Mouse (Mus musculus) Patski (cell line): ENCODE measurements around the gene Pramef20. TPM values are rescaled to one million over a fixed set of nuclear protein-coding genes. Genes with fewer than 3 reads are reported as not detected.
A peak's percentile ranks its signal among the peaks of the same experiment; 100 is the strongest.
"Not testable (repeated sequence)": the region's sequence is repeated elsewhere in the genome, so short reads cannot be mapped to it uniquely, and the experiment has no call there.

ENCODE experiments used
- ATAC-seq: fragments of 100-300 bp; one replicate; pipeline ENCODE4 v1.8.0; 2021
- CTCF ChIA-PET: fragments of 350-600 bp; sonication (Branson Sonifier 250); formaldehyde crosslinking; loops from one replicate; lab custom pipeline; 2022; ENCODE audit warnings: inconsistent platforms; lab: Charles Lee
- POLR2A ChIA-PET: fragments of 350-600 bp; sonication (Branson Sonifier 250); formaldehyde crosslinking; loops from one replicate; lab custom pipeline; 2022; ENCODE audit warnings: antibody characterized with exemption, inconsistent platforms; lab: Charles Lee
- DNase-seq: peaks from one replicate; pipeline ENCODE4 v3.0.0-alpha.2; 2011; ENCODE audit warnings: low read depth, low spot score
- H3K27me3 ChIP-seq: fragments of 371-371 bp; one replicate; pipeline ENCODE4 v1.5.1; 2021
- CTCF ChIP-seq: fragments of 100-300 bp; IDR thresholded peaks from one replicate; pipeline ENCODE4 v1.5.1; 2021
- in situ Hi-C: fragments of 300-500 bp; cut with MboI; formaldehyde crosslinking; loops from 3 replicates; pipeline ENCODE4 v1.11.1; 2018; ENCODE audit warnings: low pct_unique_long_range_greater_than_20kb, mixed read lengths
- polyA plus RNA-seq: library from polyadenylated mRNA; unstranded; gene quantifications from one replicate; pipeline ENCODE4 v1.2.3, GENCODE M21; 2021

Pramef20 gene
- polyA plus RNA-seq: not detected

- CTCF ChIA-PET: no interaction called here
- no peaks in the 10 kb centered on the region for H3K27me3 ChIP-seq
- no peak for TF ChIP-seq CTCF
- ATAC-seq (no peak), DNase-seq (no peak)
- POLR2A ChIA-PET: no interaction called here
- in situ Hi-C loops: no loop called here
These were observed at the start of gene Pramef20 for GRCm38 (mm10) chr4:144377911-144378310. TSS of gene Pramef20 (minus strand) at chr4:144377933.

DNA sequence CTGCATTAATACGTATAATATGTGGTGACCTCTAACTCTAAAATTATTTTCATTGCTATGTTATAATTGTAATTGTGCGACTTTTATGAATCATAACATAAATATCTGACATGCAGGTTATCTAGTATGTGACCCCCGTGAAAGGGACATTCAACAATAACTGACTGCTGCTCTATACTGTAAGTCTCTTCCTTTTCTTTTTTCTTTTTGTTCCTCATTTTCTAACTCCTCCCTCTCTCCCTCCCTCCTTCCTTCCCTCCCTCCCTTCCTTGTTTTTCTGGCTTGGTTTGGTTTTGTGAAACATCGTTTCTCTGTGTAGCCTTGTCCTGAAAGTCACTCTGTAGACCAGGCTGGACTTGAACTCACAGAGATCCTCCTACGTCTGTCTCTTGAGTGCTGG lies 46.9 kb upstream of the Pramef20 start:
- no peak for TF ChIP-seq CTCF
- no peak for ATAC-seq
- in situ Hi-C loops: loop anchor here (25.0 kb wide), 1 partner anchor 888 kb away; the partner anchor contains the start of gene Tnfrsf8
- no peaks in the 10 kb centered on the region for H3K27me3 ChIP-seq
- DNase-seq: no peak
- POLR2A ChIA-PET: no interaction called here
- CTCF ChIA-PET: no interaction called here

- ChIA-PET POLR2A (no interaction called here), CTCF (interaction anchor here (1.2 kb wide), 1 partner anchor 9 kb away, joined by 3 read pairs; no protein-coding TSS in a partner anchor)
- in situ Hi-C loops: loop anchor here (25.0 kb wide), 1 partner anchor 892 kb away; the partner anchor contains the start of gene Tnfrsf8
- peak; percentile 53 for TF ChIP-seq CTCF
- H3K27me3 ChIP-seq: no peaks in the 10 kb centered on the region
- ATAC-seq: no peak
- DNase-seq: no peak
These were observed 42.9 kb upstream of the Pramef20 start for GRCm38 (mm10) chr4:144420644-144421043.

GRCm38 (mm10) chr4:144408290-144408689 lies 30.6 kb upstream of the Pramef20 start, which contains the start of gene Pramef12:
TSS of gene Pramef12 (minus strand) at chr4:144408464.
- H3K27me3 ChIP-seq: no peaks in the 10 kb centered on the region
- ChIA-PET CTCF (no interaction called here), POLR2A (no interaction called here)
- DNase-seq: no peak
- ATAC-seq: no peak
- in situ Hi-C loops: loop anchor here (25.0 kb wide), 1 partner anchor 904 kb away; the partner anchor contains the start of gene Tnfrsf8
- TF ChIP-seq CTCF: no peak

- in situ Hi-C loops: loop anchor here (25.0 kb wide), 1 partner anchor 906 kb away; the partner anchor contains the start of gene Tnfrsf8
- no peak for ATAC-seq
- CTCF ChIA-PET: no interaction called here
- POLR2A ChIA-PET: no interaction called here
- H3K27me3 ChIP-seq: no peaks in the 10 kb centered on the region
- TF ChIP-seq CTCF: no peak
- no peak for DNase-seq
These were observed 28.5 kb upstream of the Pramef20 start for GRCm38 (mm10) chr4:144406261-144406660.

DNA sequence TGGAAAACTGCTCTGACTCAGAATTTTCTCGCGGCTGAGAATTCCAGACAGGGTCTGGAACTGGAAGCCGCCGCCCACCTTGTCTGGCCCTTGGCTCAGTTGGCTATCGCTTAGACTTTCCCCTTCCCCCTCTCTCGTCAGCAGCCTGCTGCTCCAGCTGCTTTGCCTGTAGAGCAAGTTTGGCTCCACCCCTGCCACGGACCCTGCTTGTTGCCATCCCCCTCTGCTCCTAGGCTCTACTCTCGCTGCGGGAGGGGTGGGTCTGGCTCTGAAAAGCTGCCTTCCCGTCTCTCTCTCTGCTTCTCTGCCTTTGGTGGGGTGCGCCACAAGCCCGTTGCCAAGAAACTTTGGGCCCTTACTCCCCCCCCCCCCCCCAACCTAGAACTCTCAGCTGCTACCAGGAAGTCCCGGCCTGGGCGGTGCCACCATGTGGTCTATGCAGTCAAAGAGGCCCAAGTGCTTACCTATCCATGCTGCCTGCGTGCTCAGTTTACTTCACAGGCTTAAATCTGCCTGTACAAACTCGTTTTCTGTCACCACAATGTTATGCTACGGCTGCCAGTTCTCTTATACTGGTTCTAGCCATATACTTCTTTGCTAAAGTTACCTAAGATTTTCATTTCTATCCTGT lies 26.8 kb upstream of the Pramef20 start:
- in situ Hi-C loops: loop anchor here (25.0 kb wide), 1 partner anchor 908 kb away; the partner anchor contains the start of gene Tnfrsf8
- DNase-seq (no peak), ATAC-seq (no peak)
- H3K27me3 ChIP-seq: no peaks in the 10 kb centered on the region
- ChIA-PET CTCF (no interaction called here), POLR2A (no interaction called here)
- no peak for TF ChIP-seq CTCF

GRCm38 (mm10) chr4:144402712-144403111 lies 25.0 kb upstream of the Pramef20 start:
- POLR2A ChIA-PET: no interaction called here
- no peaks in the 10 kb centered on the region for H3K27me3 ChIP-seq
- ATAC-seq (no peak), DNase-seq (no peak)
- no peak for TF ChIP-seq CTCF
- in situ Hi-C loops: loop anchor here (25.0 kb wide), 1 partner anchor 910 kb away; the partner anchor contains the start of gene Tnfrsf8
- CTCF ChIA-PET: no interaction called here

- in situ Hi-C loops: no loop called here
- ChIA-PET CTCF (no interaction called here), POLR2A (no interaction called here)
- ATAC-seq: no peak
- no peaks in the 10 kb centered on the region for H3K27me3 ChIP-seq
- TF ChIP-seq CTCF: no peak
- no peak for DNase-seq
These were observed 18.6 kb upstream of the Pramef20 start for GRCm38 (mm10) chr4:144396316-144396715.

DNA sequence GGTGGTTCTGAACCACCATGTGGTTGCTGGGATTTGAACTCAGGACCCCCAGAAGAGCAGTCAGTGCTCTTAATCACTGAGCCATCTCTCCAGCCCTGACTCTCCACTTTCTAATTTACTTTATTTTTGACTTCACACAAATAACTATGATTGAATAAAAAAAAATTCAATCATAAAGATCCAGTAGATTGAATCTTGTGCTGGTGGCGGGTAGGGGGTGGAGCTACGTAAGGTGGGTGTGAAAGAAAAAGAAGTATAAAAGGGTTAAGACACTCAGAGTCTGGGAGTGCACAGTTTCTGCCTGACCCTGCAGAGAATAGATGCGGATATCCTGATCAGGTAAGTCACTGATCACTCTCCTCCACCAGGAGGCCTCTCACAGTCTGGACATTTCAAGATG lies 20.1 kb downstream of the Pramef20 start, which contains the start of gene Gm13119:
Gene Gm13119, plus strand, starts transcription at position 301 of the 400 bp plus-strand sequence.
- H3K27me3 ChIP-seq, POLR2A ChIA-PET, DNase-seq, ATAC-seq, in situ Hi-C loops, CTCF ChIA-PET: not testable (repeated sequence)

DNA sequence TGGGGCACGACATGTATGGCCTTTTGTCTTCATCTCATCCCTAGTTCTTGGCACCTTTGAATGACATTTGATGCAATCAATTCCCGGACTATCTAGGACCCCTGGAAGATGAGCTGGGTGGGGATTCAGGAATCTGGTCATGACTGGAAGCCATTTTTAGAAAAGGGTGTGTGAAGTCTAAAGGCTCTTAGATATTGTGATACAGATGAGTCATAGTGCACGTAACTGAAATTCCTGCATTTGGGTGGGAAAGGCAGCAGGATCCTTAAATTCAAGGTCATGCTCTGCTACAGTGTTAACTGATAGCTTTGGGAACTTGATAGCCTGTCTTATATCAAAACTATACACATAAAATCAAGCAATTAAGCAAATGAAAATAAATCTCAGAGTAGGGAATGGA lies 41.9 kb downstream of the Pramef20 start:
- CTCF ChIA-PET, ATAC-seq, in situ Hi-C loops, POLR2A ChIA-PET, DNase-seq, H3K27me3 ChIP-seq: not testable (repeated sequence)

DNA sequence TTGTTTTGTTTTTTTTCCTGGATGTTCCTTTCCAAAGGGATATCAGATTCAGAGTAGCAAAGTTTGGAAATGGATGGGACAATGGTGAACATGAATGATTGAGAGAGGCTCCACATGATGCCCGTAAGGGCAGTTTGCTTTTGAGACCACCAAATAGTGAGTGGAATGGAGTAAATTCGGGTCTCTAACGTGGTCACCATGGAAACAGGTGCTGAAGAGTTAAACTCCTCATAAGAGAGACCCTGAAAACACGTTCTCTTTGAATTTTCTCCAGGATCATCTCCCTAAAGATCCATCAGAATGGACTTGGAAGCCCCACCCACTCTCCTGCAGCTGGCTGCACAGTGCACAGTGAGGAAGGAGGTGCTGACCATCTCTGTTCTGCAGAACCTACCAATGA lies 47.8 kb downstream of the Pramef20 start, which contains the start of gene Gm13128:
Gene Gm13128, plus strand, starts transcription at position 301 of the 400 bp plus-strand sequence.
- in situ Hi-C loops, H3K27me3 ChIP-seq, ATAC-seq, DNase-seq, CTCF ChIA-PET, POLR2A ChIA-PET: not testable (repeated sequence)

Other genes starting within 250 kb of the Pramef20 start
- gene Oog3, start 215.3 kb downstream of the Pramef20 start, polyA plus RNA-seq: not detected
- gene Oog2, start 187.2 kb downstream of the Pramef20 start, polyA plus RNA-seq: not detected
- not detected for gene C87977, start 164.6 kb downstream of the Pramef20 start, polyA plus RNA-seq
- gene Pramel5, start 97.4 kb downstream of the Pramef20 start, polyA plus RNA-seq: not detected
- gene Gm13128, start 47.7 kb downstream of the Pramef20 start, polyA plus RNA-seq: not detected
- 0.04 TPM for gene Gm13119, start 20.0 kb downstream of the Pramef20 start, polyA plus RNA-seq
- 0.04 TPM for gene Pramef12, start 30.5 kb upstream of the Pramef20 start, polyA plus RNA-seq
- gene 1700012P22Rik, start 60.8 kb upstream of the Pramef20 start, polyA plus RNA-seq: not detected
- not detected for gene Gm9944, start 75.4 kb upstream of the Pramef20 start, polyA plus RNA-seq
- not detected for gene Aadacl3, start 85.8 kb upstream of the Pramef20 start, polyA plus RNA-seq
- gene 9430007A20Rik, start 141.9 kb upstream of the Pramef20 start, polyA plus RNA-seq: not detected
- not detected for gene Gm13124, start 187.2 kb upstream of the Pramef20 start, polyA plus RNA-seq
- not detected for gene Aadacl4, start 235.8 kb upstream of the Pramef20 start, polyA plus RNA-seq